Mouse (Mus musculus): Measurements from ENCODE around the gene Hipk2. TPM values are rescaled to one million over a fixed set of nuclear protein-coding genes. Genes with fewer than 3 reads are reported as not detected.

Hipk2 gene
- polyA plus RNA-seq, 1 experiment from 2014 or later: 18.0 TPM

GRCm38 (mm10) chr6:38902820-38903439, 27.0 kb upstream of the Hipk2 start:
- Histone ChIP-seq H3K4me1 (replicated peaks) (peaks cover 66% of the 10 kb centered on the region), H3K4me3 (replicated peaks) (no peak overlapping the region), H3K27ac (replicated peaks) (peak overlapping the region; percentile 72), H3K27me3 (no peaks in the 10 kb centered on the region), H3K9me3 (replicated peaks) (no peaks in the 10 kb centered on the region), H3K36me3 (replicated peaks) (no peaks in the 10 kb centered on the region), H3K9ac (no peak overlapping the region), H3K4me2 (peak overlapping the region; percentile 23)
- WGBS (ENCODE audit: insufficient replicate concordance): 64% methylated on average over 10 of the region's 10 CpGs
- no peak for ATAC-seq (ENCODE audit: insufficient read depth)

GRCm38 (mm10) chr6:38901636-38902035, 25.7 kb upstream of the Hipk2 start:
- no peak for ATAC-seq (ENCODE audit: insufficient read depth)
- H3K9ac ChIP-seq: peak overlapping the region; percentile 42

DNA sequence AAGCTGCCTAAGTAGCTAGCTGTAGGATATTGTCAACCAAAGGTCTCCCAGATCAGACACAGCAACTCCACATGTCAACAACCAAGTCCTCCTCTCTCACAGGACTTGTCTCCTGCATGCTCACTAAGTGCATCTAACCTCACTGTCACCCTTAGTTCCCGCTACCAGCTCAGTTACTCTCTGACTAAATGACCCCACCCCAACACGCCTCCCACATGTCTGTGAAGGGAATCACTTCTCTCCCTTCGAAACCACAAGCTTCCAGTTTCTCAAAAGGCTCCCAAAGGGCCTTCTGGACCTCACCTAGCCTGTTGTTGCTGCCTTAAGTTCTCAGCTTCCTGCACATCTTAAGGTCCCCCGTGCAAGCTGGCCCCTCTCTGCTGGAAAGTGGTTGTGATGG, 25.2 kb upstream of the Hipk2 start:
- peak overlapping the region; percentile 42 for H3K9ac ChIP-seq
- peak overlapping the region; percentile 36 for H3K4me3 ChIP-seq (replicated peaks)
- H3K9me3 ChIP-seq (replicated peaks): no peaks in the 10 kb centered on the region
- no peaks in the 10 kb centered on the region for H3K27me3 ChIP-seq
- peaks cover 72% of the 10 kb centered on the region for H3K4me1 ChIP-seq (replicated peaks)
- no peaks in the 10 kb centered on the region for H3K36me3 ChIP-seq (replicated peaks)
- ATAC-seq (ENCODE audit: insufficient read depth): peak; percentile 19
- peak overlapping the region; percentile 70 for H3K4me2 ChIP-seq
- H3K27ac ChIP-seq (replicated peaks): peak overlapping the region; percentile 96
- 36% methylated on average over 4 of the region's 4 CpGs for whole genome bisulfite sequencing (ENCODE audit: insufficient replicate concordance)

More at GRCm38 (mm10) chr6:38901636-38902035, 25.7 kb upstream of the Hipk2 start:
- Histone ChIP-seq H3K4me2 (peak overlapping the region; percentile 70), H3K9me3 (replicated peaks) (no peaks in the 10 kb centered on the region), H3K4me3 (replicated peaks) (0 out of 2 replicates have a peak overlapping the region, but pooled peaks have one; percentile 36), H3K36me3 (replicated peaks) (no peaks in the 10 kb centered on the region), H3K4me1 (replicated peaks) (peaks cover 67% of the 10 kb centered on the region), H3K27ac (replicated peaks) (peak overlapping the region; percentile 96), H3K27me3 (no peaks in the 10 kb centered on the region)
- WGBS (ENCODE audit: insufficient replicate concordance): 12% methylated on average over 3 of the region's 3 CpGs

GRCm38 (mm10) chr6:38900479-38901126, 24.6 kb upstream of the Hipk2 start:
- ATAC-seq (ENCODE audit: insufficient read depth): peak; percentile 89

DNA sequence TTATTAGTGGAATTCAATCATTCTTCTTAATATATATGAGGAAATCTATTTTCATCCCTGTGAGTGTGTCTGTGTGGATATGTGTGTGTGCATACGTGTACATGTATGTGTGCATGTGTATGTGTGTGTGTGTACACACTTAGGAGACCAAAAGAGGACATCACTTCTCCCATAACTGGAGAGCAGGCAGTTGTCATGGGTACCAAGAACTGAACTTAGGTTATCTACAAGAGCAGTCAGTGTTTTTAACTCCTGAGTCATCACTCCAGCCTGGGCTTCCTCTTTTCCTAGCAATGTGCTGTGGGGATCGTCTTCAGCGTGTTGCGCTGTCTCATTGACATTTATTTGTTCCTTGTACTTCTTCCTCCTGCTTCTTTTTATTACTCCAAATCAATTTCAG, 24.1 kb upstream of the Hipk2 start:
- H3K27me3 ChIP-seq: no peaks in the 10 kb centered on the region
- ATAC-seq (ENCODE audit: insufficient read depth): peak; percentile 86
- H3K4me1 ChIP-seq (replicated peaks): peaks cover 82% of the 10 kb centered on the region
- H3K27ac ChIP-seq (replicated peaks): peak overlapping the region; percentile 96
- H3K9me3 ChIP-seq (replicated peaks): no peaks in the 10 kb centered on the region
- peak overlapping the region; percentile 70 for H3K4me2 ChIP-seq
- peak overlapping the region; percentile 38 for H3K9ac ChIP-seq
- peak overlapping the region; percentile 36 for H3K4me3 ChIP-seq (replicated peaks)
- WGBS (ENCODE audit: insufficient replicate concordance): 18% methylated on average over 4 of the region's 4 CpGs
- no peaks in the 10 kb centered on the region for H3K36me3 ChIP-seq (replicated peaks)

More at GRCm38 (mm10) chr6:38900479-38901126, 24.6 kb upstream of the Hipk2 start:
- H3K9ac ChIP-seq: peak overlapping the region; percentile 42
- no peaks in the 10 kb centered on the region for H3K27me3 ChIP-seq
- peak overlapping the region; percentile 70 for H3K4me2 ChIP-seq
- WGBS (ENCODE audit: insufficient replicate concordance): 44% methylated on average over 4 of the region's 4 CpGs
- peak overlapping the region; percentile 96 for H3K27ac ChIP-seq (replicated peaks)
- H3K36me3 ChIP-seq (replicated peaks): no peaks in the 10 kb centered on the region
- H3K4me3 ChIP-seq (replicated peaks): peak overlapping the region; percentile 36
- H3K9me3 ChIP-seq (replicated peaks): no peaks in the 10 kb centered on the region
- peaks cover 77% of the 10 kb centered on the region for H3K4me1 ChIP-seq (replicated peaks)

- no peak for ATAC-seq (ENCODE audit: insufficient read depth)
- no peaks in the 10 kb centered on the region for H3K36me3 ChIP-seq (replicated peaks)
- no peaks in the 10 kb centered on the region for H3K27me3 ChIP-seq
- 83% methylated on average over 3 of the region's 3 CpGs for WGBS (ENCODE audit: insufficient replicate concordance)
- H3K4me1 ChIP-seq (replicated peaks): peaks cover 75% of the 10 kb centered on the region
- H3K9me3 ChIP-seq (replicated peaks): no peaks in the 10 kb centered on the region
- H3K4me3 ChIP-seq (replicated peaks): no peak overlapping the region
- no peak overlapping the region for H3K4me2 ChIP-seq
- H3K27ac ChIP-seq (replicated peaks): no peak overlapping the region
- H3K9ac ChIP-seq: no peak overlapping the region
Observed at GRCm38 (mm10) chr6:38893615-38894014, 17.6 kb upstream of the Hipk2 start.

GRCm38 (mm10) chr6:38892017-38892416, 16.1 kb upstream of the Hipk2 start:
- Histone ChIP-seq H3K4me1 (replicated peaks) (peaks cover 63% of the 10 kb centered on the region), H3K9ac (peak overlapping the region; percentile 1; the same call in 1 of the 2 replicates), H3K4me2 (peak overlapping the region; percentile 25), H3K36me3 (replicated peaks) (no peaks in the 10 kb centered on the region), H3K4me3 (replicated peaks) (no peak overlapping the region), H3K27ac (replicated peaks) (peak overlapping the region; percentile 69), H3K9me3 (replicated peaks) (no peaks in the 10 kb centered on the region), H3K27me3 (no peaks in the 10 kb centered on the region)
- ATAC-seq (ENCODE audit: insufficient read depth): peak; percentile 92
- 16% methylated on average over 2 of the region's 2 CpGs for WGBS (ENCODE audit: insufficient replicate concordance)

GRCm38 (mm10) chr6:38889156-38889555, 13.2 kb upstream of the Hipk2 start:
- Histone ChIP-seq H3K9me3 (replicated peaks) (no peaks in the 10 kb centered on the region), H3K27me3 (no peaks in the 10 kb centered on the region), H3K4me1 (replicated peaks) (peaks cover 66% of the 10 kb centered on the region), H3K36me3 (replicated peaks) (no peaks in the 10 kb centered on the region), H3K9ac (no peak overlapping the region), H3K4me2 (no peak overlapping the region), H3K4me3 (replicated peaks) (no peak overlapping the region), H3K27ac (replicated peaks) (peak overlapping the region; percentile 24; the same call in 1 of the 2 replicates)
- WGBS (ENCODE audit: insufficient replicate concordance): 72% methylated on average over 6 of the region's 6 CpGs
- no peak for ATAC-seq (ENCODE audit: insufficient read depth)

DNA sequence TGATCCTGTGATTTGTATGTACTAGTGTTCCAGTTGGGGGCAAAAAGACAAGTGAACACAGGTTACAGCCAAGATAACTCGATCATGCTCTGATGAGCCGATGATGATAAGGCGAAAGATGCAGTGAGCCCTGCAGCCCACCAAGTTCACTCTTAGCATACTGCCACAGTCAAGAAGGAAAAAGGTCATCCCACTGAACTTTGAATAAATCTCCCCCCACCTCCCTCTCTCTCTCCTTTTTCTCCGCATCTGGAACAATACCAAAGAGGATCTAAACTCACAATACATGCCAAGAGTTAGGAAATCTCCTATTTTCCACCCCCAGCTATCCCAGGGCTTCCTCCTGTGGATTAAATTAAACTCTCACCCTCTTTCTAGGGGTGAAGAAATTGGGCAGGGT, 11.5 kb upstream of the Hipk2 start:
- H3K27ac ChIP-seq (replicated peaks): no peak overlapping the region
- no peak overlapping the region for H3K4me2 ChIP-seq
- H3K36me3 ChIP-seq (replicated peaks): no peaks in the 10 kb centered on the region
- no peak overlapping the region for H3K4me3 ChIP-seq (replicated peaks)
- 85% methylated on average over 4 of the region's 4 CpGs for WGBS (ENCODE audit: insufficient replicate concordance)
- no peak overlapping the region for H3K9ac ChIP-seq
- H3K27me3 ChIP-seq: peaks cover 9% of the 10 kb centered on the region; the same call in 1 of the 2 replicates
- no peak for ATAC-seq (ENCODE audit: insufficient read depth)
- no peaks in the 10 kb centered on the region for H3K9me3 ChIP-seq (replicated peaks)
- peaks cover 71% of the 10 kb centered on the region for H3K4me1 ChIP-seq (replicated peaks)

DNA sequence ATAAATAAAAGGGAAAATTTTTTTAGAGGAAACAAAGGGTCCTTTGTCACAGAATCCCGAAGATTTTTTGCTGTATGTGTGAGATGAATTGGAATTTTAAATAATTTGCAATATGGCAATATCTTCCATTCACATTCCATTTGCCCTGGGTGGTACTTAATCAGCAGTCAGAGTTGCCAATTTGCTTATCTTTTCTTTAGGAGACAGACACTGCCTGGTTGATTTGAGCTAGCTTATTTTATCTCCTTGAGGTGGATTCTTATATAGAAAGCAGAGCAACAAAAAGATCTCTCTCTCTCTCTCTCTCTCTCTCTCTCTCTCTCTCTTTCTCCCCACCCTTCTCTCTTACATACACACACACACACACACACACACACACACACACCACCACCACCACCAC, 9.2 kb upstream of the Hipk2 start:
- Histone ChIP-seq H3K36me3 (replicated peaks) (no peaks in the 10 kb centered on the region), H3K27me3 (peaks cover 21% of the 10 kb centered on the region; the same call in 1 of the 2 replicates), H3K9ac (no peak overlapping the region), H3K27ac (replicated peaks) (peak overlapping the region; percentile 73), H3K4me3 (replicated peaks) (no peak overlapping the region), H3K4me1 (replicated peaks) (peaks cover 68% of the 10 kb centered on the region), H3K4me2 (peak overlapping the region; percentile 44), H3K9me3 (replicated peaks) (no peaks in the 10 kb centered on the region)
- WGBS (ENCODE audit: insufficient replicate concordance): 62% methylated on average over 1 of the region's 1 CpGs
- ATAC-seq (ENCODE audit: insufficient read depth): peak; percentile 76

- 52% methylated on average over 3 of the region's 3 CpGs for WGBS (ENCODE audit: insufficient replicate concordance)
- Histone ChIP-seq H3K9me3 (replicated peaks) (no peaks in the 10 kb centered on the region), H3K9ac (no peak overlapping the region), H3K27me3 (peaks cover 21% of the 10 kb centered on the region; the same call in 1 of the 2 replicates), H3K4me2 (peak overlapping the region; percentile 21; the same call in 1 of the 2 replicates), H3K4me1 (replicated peaks) (peaks cover 66% of the 10 kb centered on the region), H3K36me3 (replicated peaks) (no peaks in the 10 kb centered on the region), H3K4me3 (replicated peaks) (no peak overlapping the region), H3K27ac (replicated peaks) (peak overlapping the region; percentile 58)
- ATAC-seq (ENCODE audit: insufficient read depth): no peak
Observed at GRCm38 (mm10) chr6:38884482-38884881, 8.5 kb upstream of the Hipk2 start.
